Mouse (Mus musculus) cerebellum, adult 9-10 months (tissue): ENCODE data around the gene Zfp53.
A peak's percentile ranks its signal among the peaks of the same experiment; 100 is the strongest.
"Not testable (repeated sequence)": the region's sequence is repeated elsewhere in the genome, so short reads cannot be mapped to it uniquely, and the experiment has no call there.

Experiments
- DNase-seq: peaks from one replicate; pipeline ENCODE4 v3.0.0; 2022

The Zfp53 gene

DNA sequence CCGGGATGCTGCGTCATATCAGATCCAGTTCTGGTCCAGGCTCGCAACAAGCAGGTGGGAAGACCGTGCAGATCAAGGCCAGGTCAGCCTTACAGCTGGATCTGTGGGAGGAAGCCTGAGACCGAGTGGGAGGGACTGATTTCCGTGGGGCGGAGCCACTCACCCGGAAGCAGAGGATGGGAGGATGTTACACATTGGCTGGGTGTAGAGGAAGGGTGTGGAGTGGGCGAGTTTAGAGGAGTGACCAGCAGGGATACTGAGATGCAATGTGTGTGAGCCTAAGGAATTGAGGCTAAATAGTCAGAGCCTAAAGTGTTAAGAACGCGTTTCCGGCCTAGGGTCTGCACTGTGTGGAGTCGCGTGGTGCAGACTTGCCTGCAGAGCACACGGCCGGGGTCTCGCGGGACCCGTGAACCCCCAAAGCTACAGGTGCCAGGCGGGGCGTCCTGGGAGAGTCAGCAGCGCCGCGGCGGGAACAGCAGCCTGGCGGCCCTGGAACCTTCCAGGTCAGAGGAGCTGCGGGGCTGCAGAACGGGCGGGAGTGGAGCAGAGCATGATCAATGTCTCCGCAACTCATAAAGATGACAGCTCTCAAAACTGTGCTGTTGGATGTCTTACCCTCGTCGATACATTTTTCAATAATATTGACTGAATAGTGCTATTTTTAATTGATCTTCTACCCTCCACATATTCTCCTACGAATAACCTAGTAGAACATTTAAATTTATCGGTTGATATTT lies at the start of gene Zfp53:
TSS of gene Zfp53 (plus strand) at position 239 of the 740 bp plus-strand sequence.
- peak; percentile 83 for DNase-seq

DNA sequence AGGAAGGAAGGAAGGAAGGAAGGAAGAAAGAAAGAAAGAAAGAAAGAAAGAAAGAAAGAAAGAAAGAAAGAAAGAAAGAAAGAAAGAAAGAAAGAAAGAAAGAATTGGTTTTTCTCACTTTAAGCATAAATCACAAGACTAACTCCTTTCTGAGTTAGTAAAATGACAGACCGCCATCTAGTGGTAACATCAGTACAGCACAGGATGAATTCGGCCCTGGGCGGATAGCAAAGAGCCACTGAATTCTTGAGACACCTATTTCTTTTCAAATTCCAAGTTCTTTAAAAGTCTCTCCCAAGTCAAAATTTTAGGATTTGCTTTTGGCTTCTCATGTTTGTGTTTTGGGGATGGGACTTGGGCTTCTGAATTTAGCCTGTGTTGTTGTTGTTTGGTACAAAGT lies 39.1 kb upstream of the Zfp53 start:
- DNase-seq: peak; percentile 82

DNA sequence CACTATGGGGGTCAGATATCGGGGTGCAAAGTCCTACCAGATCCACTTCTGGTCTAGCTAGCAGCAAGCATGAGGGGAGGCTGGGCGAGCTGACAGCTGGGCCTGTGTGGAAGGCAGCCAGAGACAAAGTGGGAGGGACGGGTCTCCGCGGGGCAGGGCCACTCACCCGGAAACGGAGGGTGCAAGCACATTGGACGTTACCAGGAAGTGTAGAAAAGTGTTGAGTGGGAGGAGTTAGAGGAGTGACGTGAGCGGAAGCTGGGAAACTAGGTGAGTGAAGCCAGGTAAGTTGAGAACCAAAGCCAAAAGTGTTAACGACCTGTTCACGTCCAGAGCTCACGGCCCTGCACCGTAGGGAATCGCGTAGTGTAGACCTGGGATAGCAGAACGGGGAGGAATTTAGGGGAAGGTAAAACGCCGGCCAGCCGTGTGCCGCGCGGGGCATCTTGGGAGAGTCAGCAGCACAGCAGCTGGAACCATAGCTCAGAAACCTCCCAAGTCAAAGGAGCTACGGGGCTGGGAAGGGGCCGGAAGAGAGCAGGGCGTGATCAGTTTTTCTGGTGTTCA lies 38.6 kb upstream of the Zfp53 start, which contains the start of gene Zfp51:
TSS of gene Zfp51 (plus strand) at position 237 of the 567 bp plus-strand sequence.
- peak; percentile 88 for DNase-seq

DNA sequence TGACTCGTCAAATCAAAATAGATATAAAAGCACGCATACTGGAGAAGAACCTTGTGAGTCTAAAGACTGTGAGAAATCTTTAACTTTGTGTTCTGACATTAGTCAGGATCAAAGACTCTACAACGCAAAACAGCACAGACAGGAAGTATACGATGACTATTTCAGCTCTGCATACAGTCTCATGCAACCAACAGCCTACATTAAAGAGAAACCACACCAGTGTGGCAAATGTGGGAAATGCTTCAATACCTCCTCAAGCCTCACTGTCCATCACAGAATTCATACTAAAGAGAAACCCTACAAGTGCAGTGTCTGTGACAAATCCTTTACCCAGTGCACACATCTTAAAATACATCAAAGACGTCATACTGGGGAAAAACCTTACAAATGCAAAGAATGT lies 25.2 kb upstream of the Zfp53 start:
- no peak for DNase-seq

DNA sequence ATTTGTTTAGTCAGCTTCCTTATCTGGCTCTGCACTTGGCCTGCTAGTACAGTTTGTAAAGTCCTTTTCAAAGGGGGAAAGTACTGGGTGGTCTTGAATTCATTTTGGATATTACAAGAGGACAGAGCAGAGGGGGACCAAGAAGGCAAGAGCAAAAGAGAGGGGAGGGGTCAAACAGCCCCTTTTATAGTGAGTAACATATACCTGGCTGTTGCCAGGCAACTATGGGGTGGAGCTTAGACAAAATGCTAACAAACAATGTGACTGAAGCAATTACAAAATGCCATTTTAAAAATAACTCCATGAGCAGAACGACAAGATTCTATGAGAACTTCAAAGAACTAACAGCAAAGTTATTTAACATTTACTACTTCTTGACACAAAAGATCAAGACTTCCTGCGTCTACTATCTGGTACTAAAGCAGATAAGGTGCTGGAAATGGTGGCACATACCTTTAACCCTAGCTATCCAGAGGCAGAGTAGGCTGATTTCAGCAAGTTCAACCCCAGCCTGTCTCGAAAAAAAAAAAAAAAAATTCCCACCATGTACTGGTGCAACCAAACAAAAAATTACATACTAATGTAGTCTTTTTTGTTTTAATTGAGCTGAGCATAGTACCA lies 16.7 kb upstream of the Zfp53 start:
- DNase-seq: no peak

DNA sequence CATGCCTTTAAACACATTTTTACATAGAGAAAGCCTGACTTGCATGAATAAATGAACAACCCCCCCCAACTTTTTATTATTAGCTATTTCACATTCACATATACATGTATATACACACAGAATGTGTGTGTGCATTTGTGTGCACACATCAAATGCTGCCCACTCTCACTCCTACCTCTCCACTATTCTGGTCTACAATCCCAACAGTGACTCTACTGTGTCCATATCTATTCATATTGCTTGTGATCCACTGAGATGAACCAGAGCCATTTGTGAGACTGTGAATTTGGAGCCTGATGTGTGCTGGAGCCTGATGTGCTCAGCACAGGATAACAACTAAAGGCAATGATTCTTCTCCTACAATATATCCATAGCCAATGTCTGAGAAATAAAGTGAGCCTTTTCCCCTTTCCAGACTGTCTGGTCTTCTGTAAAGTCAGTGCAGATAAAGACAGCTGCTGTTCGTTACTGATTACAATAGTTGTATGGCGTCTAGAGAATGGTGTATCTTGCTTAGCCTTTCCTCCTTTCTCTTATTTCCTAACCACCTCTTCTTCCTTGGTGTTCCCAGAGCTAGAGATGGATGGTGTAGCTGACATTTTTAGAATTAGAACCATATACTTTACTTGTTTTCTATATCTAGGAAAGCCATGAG lies 16.0 kb upstream of the Zfp53 start:
- no peak for DNase-seq

DNA sequence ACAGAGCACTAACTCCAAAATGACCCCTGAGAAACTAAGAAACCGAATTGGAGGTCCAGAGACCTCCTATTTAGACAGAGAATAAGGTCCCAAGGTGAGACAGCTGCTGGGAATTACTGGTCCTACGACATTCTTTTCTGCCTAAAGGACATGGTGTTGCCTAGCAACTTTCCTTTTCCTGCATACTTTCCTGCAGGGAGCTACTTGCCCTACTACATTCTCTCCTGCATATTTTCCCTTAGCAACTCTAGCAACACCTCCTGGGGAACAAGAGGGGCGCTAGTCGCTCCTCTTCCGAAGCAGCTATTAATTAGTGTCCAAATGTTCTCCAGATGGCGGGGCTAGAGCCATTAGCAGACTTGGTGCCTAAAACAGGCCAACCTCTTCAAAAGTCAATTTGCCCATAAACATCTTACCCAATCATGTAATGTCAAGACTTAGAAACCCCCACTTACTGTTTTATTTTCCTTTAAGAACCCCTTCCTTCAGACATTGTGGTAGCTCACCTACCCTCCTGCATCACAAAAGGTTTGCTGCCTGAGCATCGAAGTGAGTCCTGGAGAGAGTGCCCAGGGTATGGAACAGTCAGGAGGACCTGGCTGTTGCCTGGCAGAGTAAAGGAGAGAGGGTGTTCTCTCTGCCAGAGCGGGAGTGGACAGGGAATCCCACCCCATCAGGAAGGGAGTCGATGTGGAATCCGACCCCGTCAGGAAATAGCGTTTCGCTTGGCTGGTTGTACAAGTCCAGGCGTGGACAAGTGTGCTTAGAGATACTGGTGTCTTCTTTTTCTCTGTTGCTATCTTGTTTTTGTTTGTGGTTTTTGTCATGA lies 15.2 kb upstream of the Zfp53 start:
- no peak for DNase-seq

DNA sequence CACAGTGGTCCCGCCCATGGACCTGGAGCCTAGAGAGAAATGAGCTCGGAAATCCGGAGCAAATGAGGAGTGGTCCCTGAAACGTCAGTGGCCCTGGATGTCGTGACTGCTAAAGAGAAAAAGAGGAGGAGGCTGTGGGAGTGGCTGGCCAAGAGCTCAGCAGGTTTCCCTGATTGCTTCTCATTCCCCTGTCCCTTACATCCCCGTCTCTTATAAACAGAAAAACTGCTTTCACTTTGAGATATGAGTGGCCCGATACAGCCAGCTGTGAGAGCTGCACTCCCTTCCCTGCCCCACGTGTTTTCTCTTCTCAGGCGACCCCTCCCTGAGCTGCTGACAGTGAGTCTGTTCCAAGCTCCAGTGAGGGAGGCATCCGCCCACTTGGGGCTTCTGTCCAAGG lies 14.1 kb upstream of the Zfp53 start:
- DNase-seq: not testable (repeated sequence)

DNA sequence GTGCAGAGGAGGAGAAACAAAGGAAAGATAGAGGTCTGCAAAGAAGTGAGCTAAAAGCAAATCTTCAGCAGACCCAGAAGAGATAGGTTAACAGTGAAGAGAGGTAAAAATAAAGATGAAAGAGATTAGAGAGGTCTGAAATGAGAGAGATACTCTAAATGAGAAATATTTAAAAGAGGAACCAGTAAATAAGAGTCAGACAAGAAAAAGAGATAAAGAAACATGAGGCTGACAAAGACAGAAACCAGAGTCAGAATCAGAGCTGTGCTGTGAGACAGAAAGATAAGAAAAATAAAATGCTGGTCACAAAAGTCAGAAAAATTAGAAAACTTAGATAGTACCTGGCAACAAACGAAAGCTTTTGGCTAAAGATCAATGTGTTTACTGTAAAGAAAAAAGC lies 13.5 kb upstream of the Zfp53 start:
- not testable (repeated sequence) for DNase-seq

DNA sequence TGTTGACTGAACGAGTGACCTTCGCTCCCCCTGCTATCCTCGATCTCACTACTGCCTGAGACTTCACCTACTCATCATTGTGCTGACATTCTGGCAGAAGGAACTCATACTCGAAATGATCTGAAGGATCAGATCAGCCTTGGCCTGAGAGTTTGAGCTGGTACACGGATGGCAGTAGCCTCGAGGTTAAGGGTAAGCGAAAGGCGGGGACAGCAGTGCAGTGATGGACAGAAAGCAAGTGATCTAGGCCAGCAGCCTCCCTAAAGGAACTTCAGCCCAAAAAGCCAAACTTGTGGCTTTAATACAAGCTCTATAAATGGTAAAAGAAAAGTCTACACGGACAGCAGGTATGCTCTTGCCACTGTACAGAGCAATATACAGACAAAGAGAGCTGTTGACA lies 12.4 kb upstream of the Zfp53 start:
- DNase-seq: not testable (repeated sequence)

DNA sequence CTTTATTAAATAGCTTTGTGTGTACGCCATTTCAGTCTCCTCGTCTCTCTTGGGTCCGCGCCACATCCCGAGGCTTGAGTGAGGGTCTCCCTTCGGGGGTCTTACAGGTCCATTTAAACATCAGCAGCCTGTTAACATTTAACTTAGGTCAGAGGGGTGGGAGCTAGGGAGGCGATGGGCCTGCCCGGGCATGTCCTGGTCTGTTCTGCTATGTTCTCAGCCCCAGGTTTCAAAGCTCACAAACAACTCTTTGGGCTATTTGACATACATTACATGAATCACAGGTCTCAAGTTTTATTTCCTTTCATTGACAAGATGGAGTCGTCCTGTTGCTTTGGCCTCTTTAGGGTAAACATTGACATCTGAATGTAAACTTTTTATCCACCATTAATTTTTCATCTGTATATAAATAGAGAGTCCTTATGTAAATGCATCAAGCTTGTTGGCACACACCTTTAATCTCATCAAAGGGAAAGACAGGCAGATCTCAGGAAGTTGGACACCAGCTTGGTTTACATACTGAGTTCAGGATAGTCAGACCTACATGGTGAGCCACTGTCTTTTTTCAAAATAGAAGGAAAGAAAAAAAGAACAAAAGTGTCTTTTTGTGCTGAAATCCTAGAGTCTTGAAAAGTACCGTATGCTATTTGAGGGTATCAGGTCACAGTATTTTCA lies 10.6 kb upstream of the Zfp53 start:
- not testable (repeated sequence) for DNase-seq

DNA sequence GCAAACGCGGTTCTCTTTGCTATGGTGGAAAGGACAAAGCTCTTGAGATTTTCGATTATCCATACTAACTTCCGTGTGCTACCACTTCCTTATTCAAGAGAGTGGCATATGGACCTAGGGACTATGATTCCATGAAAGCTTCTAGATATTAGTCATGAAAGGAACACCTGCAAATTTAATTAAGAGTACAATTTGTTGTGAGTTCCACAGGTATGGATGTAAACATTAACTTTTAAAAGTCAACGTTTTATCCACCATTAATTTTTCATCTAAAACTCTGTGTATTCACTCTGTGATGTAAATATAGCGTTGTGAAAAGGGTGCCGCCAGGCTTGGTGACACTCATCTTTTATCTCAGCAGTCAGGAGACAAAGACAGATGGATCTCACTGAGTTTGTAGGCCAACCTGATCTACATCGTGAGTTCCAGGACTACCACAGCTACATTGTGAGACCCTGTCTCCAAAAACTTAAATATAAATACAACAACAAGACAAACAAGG lies 753 bp downstream of the Zfp53 start:
- no peak for DNase-seq

DNA sequence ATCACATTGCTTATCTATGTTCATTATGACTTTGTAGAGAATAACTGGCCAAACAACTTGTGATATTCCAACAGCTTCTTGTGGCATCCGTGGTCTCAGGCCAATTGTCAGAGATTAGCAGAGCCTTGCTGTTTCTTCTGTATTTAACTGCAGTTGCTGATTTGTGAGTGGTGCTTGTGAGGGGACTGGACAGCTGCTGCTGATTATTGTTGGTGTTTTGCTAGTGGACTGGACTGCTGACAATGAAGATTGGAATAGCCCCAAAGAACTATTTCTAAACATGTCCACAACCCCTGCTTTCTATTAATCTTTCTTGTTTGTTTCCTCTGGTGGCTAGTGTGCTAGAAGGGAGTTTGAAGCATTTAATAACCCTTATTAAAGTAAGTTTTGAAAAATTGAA lies 12.6 kb downstream of the Zfp53 start:
- no peak for DNase-seq

DNA sequence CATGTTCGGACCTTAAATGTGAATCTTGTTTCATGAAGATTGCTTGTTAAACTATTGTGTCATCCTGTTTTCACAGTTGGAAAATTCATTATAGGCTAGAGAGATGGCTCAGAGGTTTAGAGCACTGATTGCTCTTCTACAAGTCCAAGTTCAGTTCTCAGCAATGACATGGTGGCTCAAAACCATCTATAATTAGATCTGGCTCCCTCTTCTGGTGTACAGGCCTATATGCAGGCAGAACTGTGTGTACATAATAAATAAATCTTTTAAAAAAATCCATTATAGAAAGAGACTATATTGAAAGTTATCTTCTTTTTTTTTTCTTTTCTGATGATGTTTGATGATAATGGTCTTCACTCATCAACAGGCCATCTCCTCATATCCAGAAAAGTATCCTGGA lies 15.7 kb downstream of the Zfp53 start:
- no peak for DNase-seq

DNA sequence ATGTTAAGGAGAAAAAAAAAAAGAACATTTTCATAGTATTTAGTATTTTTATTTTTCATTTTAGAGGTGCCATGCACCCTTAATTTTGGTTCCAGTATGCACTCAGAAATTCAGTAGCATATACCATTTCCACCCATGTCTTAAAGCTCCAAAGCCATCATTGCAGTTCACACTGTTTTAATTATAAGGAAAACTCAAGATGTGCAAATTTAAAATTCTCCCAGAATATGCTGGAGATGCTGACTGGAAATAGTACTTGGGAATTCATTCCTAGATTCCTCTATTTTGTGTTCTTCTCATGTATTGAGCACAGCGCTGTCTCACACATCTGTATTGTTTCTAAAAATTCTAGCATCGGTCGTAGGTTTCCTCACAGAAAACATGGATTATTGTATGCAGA lies 17.5 kb downstream of the Zfp53 start:
- no peak for DNase-seq

DNA sequence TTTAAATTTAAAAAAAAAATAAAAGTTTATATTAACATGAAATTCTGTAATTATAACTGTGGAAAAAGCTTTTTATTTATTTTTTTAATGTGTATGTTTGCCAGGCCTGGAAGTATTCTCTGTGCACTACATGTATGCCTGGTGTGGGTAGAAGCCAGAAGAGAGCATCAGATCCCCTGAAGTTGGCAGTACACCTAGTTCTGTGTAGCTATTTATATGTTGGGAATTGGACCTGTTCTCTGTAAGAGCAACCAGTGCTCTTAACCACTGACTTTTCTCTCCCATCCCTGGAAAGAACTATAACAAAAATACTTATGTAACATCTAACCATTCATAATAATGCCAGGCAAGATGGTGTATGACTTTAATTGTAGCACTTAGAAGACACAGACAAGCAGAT lies 21.0 kb downstream of the Zfp53 start:
- no peak for DNase-seq

DNA sequence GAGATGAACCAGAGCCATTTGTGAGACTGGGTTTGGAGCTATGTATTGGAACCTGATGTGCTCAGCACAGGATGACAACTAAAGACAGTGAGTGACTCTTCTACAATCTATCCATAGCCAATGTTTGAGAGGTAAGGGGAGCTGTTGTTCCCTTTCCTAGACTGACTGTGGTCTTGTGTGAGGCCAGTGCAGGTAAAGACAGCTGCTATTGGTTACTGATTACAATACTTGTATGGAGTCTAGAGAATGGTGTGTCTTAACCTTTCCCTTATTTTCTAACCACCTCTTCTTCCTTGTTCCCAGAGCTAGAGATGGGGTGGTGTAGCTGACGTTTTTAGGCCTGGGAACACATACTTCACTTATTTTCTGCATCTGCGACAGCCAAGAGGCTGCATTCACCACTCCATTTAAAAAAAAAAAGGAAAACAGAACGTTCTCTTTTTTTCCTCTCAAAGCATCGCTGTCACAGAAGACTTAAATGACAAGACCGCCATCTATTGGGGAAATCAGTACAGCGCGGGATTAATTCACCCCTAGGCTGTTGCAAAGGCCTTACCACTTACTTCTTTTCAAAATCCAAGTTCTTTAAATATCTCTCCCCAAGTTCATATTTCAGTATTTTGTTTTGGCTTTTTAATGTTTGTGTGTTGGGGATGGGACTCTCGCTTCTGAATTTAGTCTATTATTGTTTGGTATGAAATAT lies 26.8 kb downstream of the Zfp53 start:
- peak; percentile 79 for DNase-seq

DNA sequence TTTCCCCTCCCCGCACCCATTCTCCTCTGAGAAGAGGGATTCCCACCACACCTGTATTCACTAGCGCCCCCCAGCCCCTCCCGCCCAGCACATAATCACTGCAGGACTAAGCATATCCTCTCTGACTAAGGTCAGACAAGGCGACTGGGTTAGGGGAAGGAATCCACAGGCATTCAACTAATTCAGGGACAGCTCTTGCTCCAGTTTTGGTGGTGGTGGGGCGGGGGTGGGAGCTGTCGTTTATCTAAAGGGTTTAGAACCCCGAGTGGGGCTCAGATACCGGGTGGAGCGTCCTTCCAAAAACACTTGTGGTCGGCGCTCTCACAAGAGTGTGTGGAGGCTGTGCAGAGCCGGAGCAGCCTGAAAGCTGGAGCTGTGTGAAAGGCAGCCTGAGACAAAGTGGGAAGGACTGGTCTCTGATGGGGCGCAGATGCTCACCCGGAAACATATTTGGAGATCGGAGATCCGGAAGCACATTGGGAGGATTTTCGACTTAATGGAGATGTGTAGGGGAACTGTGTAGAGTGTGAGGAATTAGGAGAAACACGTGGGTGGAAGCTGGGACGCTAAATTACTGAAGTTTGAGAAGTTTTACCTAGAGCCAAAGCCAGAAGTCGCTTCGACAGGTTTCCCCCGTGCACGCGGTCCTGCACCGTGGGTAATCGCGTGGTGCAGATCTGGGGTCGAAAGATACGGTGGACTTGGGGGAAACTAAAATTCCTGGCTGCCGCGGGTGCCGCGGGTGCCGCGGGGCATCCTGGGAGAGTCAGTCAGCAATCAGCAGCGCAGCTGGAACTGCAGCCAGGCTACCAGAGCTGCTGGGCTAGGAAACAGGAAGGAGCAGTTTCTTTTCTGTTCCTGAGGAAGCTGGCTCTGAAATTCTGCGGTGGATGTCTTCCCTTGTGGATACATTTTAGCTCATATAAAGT lies 27.7 kb downstream of the Zfp53 start:
- peak; percentile 45 for DNase-seq

DNA sequence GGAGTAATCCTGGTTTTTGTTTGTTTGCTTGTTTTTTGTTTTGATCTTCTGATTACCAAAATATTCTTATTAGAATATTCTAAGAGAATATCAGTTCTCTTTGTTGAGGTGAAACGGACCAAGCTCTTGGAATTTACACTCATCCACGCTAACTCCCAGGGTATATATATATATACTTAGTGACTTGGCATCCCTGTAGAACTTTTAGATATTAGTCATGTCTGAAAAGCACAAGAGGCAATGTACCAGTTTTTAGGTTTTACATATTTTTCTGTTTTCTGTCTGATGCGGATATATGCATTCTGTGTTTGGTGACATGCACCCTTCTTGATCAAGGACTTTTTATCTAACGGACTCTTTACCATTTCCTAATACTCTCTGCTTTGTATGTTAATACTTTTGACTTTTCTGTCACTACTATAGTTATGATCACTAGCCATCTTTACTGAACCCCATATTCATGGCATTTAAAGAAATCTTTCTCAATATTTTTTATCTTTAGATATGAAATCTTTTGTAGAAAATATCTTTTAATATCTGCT lies 28.4 kb downstream of the Zfp53 start:
- DNase-seq: no peak

DNA sequence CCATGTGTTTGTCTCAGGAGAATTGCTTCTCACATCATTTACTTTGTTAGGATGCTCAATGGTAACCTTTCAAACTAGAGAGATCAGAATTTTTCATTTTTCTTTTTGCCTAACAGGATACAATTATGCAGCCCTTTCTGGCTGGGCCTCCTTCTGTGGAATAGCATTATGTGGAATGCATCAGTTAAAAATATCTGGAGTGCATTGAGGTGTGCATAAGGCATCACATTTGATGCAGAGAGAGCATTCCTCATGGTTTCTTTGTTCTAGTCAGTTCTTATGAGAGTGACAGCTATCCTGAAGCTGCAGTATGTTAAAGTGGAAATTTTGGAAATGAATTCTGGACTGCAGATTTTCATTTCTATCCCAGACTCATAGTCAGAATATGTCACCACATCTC lies 37.5 kb downstream of the Zfp53 start:
- no peak for DNase-seq
